Mouse (Mus musculus) midbrain, embryonic 10.5 days (tissue): Measurements from ENCODE around the gene Scyl1. TPM values are rescaled to one million over a fixed set of nuclear protein-coding genes. Genes with fewer than 3 reads are reported as not detected.
"Not testable (repeated sequence)": the region's sequence is repeated elsewhere in the genome, so short reads cannot be mapped to it uniquely, and the experiment has no call there.

Source experiments
- DNase-seq: peaks from one replicate; pipeline ENCODE4 v3.0.0-alpha.2; 2017; ENCODE audit warnings: low spot score
- H3K27ac ChIP-seq: fragments of 300-500 bp; sonication (generic); replicated peaks from 2 replicates; pipeline ENCODE4 v1.5.1; 2016; ENCODE audit warnings: mild to moderate bottlenecking
- H3K27me3 ChIP-seq: fragments of 300-500 bp; sonication (generic); 2 replicates; pipeline ENCODE4 v1.6.1; 2016; ENCODE audit warnings: low read depth, mild to moderate bottlenecking; ENCODE audit not compliant: poor library complexity, severe bottlenecking
- H3K36me3 ChIP-seq: fragments of 300-500 bp; sonication (generic); 2 replicates; pipeline ENCODE4 v1.6.1; 2016; ENCODE audit warnings: mild to moderate bottlenecking, moderate library complexity
- H3K4me1 ChIP-seq: fragments of 300-500 bp; sonication (generic); 2 replicates; pipeline ENCODE4 v1.6.1; 2016
- H3K4me3 ChIP-seq: fragments of 300-500 bp; sonication (generic); 2 replicates; pipeline ENCODE4 v1.5.1; 2016; ENCODE audit warnings: mild to moderate bottlenecking, moderate library complexity
- H3K9me3 ChIP-seq: fragments of 300-500 bp; sonication (generic); replicated peaks from 2 replicates; pipeline ENCODE4 v1.6.1; 2016; ENCODE audit warnings: mild to moderate bottlenecking
- WGBS: fragments of 180-500 bp; shearing (Covaris S2); methylation state at CpG from one replicate; pipeline ENCODE4 v1.1.7; 2016; 5-methylcytosine and 5-hydroxymethylcytosine counted together
- polyA plus RNA-seq: library from polyadenylated mRNA; unstranded; fragments of >200 nt; fragmentation: Nextera tagmentation; extraction: Ambion mirVana; gene quantifications from 2 replicates; pipeline ENCODE4 v1.2.1, GENCODE M21; 2016

Scyl1 gene
- polyA plus RNA-seq, 1 experiment from 2014 or later: 68.3 TPM

GRCm38 (mm10) chr19:5800632-5801431, 29.6 kb upstream of the Scyl1 start:
- no peaks in the 10 kb centered on the region for H3K27me3 ChIP-seq
- H3K36me3 ChIP-seq: peaks cover 53% of the 10 kb centered on the region
- H3K4me1 ChIP-seq: peaks cover 59% of the 10 kb centered on the region
- WGBS: under 1% methylated on average over 19 of the region's 19 CpGs
- H3K9me3 ChIP-seq: no peaks in the 10 kb centered on the region
- peak overlapping the region; percentile 100 for H3K27ac ChIP-seq
- H3K4me3 ChIP-seq: peak overlapping the region; percentile 99
- peak; percentile 63 for DNase-seq

DNA sequence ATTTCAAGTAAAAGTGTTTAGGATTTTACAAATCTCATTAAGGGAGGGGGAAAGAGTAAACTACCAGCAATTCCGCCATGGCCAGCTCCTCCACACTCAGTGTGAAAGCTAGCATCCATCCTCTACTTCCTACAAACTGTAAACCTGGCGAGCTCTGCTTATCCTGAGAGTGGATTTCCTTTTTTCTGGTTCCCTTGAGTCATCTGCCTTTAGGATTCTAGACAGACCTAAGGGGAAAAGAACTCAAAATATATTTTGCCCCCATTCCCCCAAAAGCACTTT, 29.1 kb upstream of the Scyl1 start:
- Histone ChIP-seq H3K4me3 (peak overlapping the region; percentile 99), H3K4me1 (peaks cover 60% of the 10 kb centered on the region), H3K36me3 (peaks cover 58% of the 10 kb centered on the region), H3K27me3 (no peaks in the 10 kb centered on the region), H3K27ac (peak overlapping the region; percentile 100), H3K9me3 (no peaks in the 10 kb centered on the region)
- DNase-seq: no peak
- WGBS: 1% methylated on average over 2 of the region's 2 CpGs

- Histone ChIP-seq H3K4me1 (peaks cover 60% of the 10 kb centered on the region), H3K27ac (peak overlapping the region; percentile 100), H3K4me3 (peak overlapping the region; percentile 99), H3K36me3 (peaks cover 63% of the 10 kb centered on the region), H3K27me3 (no peaks in the 10 kb centered on the region), H3K9me3 (no peaks in the 10 kb centered on the region)
- DNase-seq: no peak
- 3% methylated on average over 10 of the region's 10 CpGs for WGBS
Measured at GRCm38 (mm10) chr19:5799566-5800349, 28.5 kb upstream of the Scyl1 start.

GRCm38 (mm10) chr19:5798700-5799479, 27.7 kb upstream of the Scyl1 start:
- H3K36me3 ChIP-seq: peaks cover 66% of the 10 kb centered on the region
- peaks cover 56% of the 10 kb centered on the region for H3K4me1 ChIP-seq
- peak overlapping the region; percentile 99 for H3K4me3 ChIP-seq
- H3K27ac ChIP-seq: peak overlapping the region; percentile 100; the same call in 1 of the 2 replicates
- 27% methylated on average over 7 of the region's 7 CpGs for WGBS
- H3K27me3 ChIP-seq: no peaks in the 10 kb centered on the region
- no peaks in the 10 kb centered on the region for H3K9me3 ChIP-seq
- no peak for DNase-seq

- H3K4me3 ChIP-seq: peak overlapping the region; percentile 99
- no peak for DNase-seq
- 0 out of 2 replicates have a peak overlapping the region, but pooled peaks have one; percentile 24 for H3K27ac ChIP-seq
- H3K36me3 ChIP-seq: peaks cover 66% of the 10 kb centered on the region
- H3K4me1 ChIP-seq: peaks cover 44% of the 10 kb centered on the region
- no peaks in the 10 kb centered on the region for H3K9me3 ChIP-seq
- H3K27me3 ChIP-seq: no peaks in the 10 kb centered on the region
- WGBS: 56% methylated on average over 7 of the region's 7 CpGs
Measured at GRCm38 (mm10) chr19:5797381-5798111, 26.3 kb upstream of the Scyl1 start.

DNA sequence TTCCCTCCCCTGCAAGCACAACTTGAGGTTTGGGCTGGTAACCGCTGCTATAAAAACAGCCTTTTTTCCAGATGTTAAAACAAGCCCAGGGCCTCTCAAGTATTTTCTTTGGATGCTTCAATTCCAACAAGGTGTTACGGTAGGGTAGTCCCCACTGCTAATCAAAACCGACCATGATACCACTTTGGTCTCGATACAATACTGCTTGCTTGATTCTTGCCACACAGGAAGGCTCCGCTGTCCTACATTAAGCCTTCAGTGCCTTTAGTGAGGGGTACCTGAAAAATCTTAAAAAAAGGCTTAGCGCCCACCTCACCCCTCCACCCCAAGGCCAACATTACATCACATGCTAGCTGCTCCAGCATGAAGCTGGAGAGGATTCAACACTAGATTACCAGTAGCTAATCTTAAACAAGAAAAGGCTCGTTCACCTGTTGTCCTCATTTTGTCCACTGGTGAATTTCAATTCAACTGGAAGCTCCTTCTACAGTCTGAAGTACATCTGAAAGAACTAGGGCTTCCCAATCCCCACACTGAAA, 25.4 kb upstream of the Scyl1 start:
- H3K36me3 ChIP-seq: peaks cover 66% of the 10 kb centered on the region
- peak overlapping the region; percentile 99 for H3K4me3 ChIP-seq
- H3K9me3 ChIP-seq: no peaks in the 10 kb centered on the region
- H3K27ac ChIP-seq: no peak overlapping the region
- peaks cover 44% of the 10 kb centered on the region for H3K4me1 ChIP-seq
- DNase-seq: no peak
- 86% methylated on average over 7 of the region's 7 CpGs for WGBS
- no peaks in the 10 kb centered on the region for H3K27me3 ChIP-seq

GRCm38 (mm10) chr19:5795668-5796572, 24.7 kb upstream of the Scyl1 start:
- H3K9me3 ChIP-seq: no peaks in the 10 kb centered on the region
- H3K36me3 ChIP-seq: peaks cover 64% of the 10 kb centered on the region
- H3K27ac ChIP-seq: no peak overlapping the region
- peak overlapping the region; percentile 99 for H3K4me3 ChIP-seq
- peaks cover 44% of the 10 kb centered on the region for H3K4me1 ChIP-seq
- H3K27me3 ChIP-seq: no peaks in the 10 kb centered on the region
- DNase-seq: no peak
- WGBS: 83% methylated on average over 11 of the region's 11 CpGs

DNA sequence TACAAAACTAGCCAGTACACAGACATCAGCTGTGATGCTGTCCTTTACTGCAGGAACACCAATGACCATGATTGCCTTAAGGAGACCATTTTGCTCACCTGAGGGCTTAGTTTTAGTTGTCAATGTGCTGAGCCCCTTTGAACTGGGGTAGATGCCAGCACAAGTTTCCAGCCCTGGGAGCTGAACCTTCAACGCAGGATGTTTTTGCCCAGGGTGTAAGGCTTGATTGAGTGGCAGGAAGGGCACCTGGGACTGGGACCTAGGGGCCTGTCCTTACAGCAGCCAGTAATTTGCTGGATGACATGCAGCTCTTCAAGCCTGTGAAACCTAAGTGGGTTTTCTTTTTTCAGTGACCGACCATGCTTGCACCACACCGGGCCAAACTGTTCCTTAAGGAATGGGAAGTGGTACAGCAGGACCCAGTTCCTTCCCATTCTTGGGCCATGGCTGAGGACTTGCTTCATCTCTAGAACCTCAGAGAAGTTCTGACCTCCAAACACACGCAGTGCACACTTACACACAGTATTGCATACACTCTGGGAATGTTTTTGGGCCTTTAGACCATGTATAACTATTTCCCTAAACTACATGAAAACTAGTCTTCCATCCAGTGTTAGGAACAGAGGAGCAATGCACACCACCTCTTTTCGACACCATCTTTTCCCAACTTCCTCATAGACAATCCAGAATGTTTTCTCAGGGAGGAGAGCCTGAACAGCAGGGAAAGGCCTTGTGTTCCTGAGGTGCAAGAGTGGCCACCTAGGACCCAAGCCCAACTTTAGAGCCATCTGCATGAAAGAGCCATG, 23.8 kb upstream of the Scyl1 start:
- no peak overlapping the region for H3K27ac ChIP-seq
- peaks cover 44% of the 10 kb centered on the region for H3K4me1 ChIP-seq
- no peaks in the 10 kb centered on the region for H3K9me3 ChIP-seq
- H3K36me3 ChIP-seq: peaks cover 55% of the 10 kb centered on the region
- H3K27me3 ChIP-seq: no peaks in the 10 kb centered on the region
- H3K4me3 ChIP-seq: peak overlapping the region; percentile 22; the same call in 1 of the 2 replicates
- DNase-seq: peak; percentile 53
- WGBS: 42% methylated on average over 5 of the region's 5 CpGs

- H3K9me3 ChIP-seq, H3K27me3 ChIP-seq, DNase-seq: not testable (repeated sequence)
- WGBS: 53% methylated on average over 7 of the region's 7 CpGs
- H3K36me3 ChIP-seq: peaks cover 46% of the 10 kb centered on the region
- peak overlapping the region; percentile 46; the same call in 1 of the 2 replicates for H3K27ac ChIP-seq
- peaks cover 44% of the 10 kb centered on the region for H3K4me1 ChIP-seq
- H3K4me3 ChIP-seq: peak overlapping the region; percentile 22; the same call in 1 of the 2 replicates
Measured at GRCm38 (mm10) chr19:5793917-5794770, 22.9 kb upstream of the Scyl1 start.

DNA sequence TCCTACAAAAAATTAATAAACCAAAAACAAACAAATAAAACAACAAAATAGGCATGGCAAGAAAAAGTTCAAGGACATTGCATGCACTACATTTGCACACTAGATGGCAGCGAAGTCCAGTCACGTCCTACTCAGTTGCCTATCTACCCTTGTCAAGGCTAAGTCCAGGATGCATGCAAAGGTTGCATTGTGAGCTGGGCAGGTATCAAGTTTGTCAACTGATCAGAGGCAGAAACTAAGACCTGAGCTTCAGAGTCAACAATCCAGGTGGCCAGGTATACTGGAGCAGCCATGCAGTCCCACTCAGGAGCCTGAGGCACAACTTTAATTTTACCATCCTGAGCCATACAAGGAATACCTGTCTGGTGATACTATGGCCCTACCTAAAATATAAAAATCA, 21.9 kb upstream of the Scyl1 start:
- DNase-seq: no peak
- H3K4me3 ChIP-seq: no peak overlapping the region
- peaks cover 36% of the 10 kb centered on the region for H3K36me3 ChIP-seq
- WGBS: 11% methylated on average over 2 of the region's 2 CpGs
- H3K27me3 ChIP-seq: no peaks in the 10 kb centered on the region
- H3K9me3 ChIP-seq: no peaks in the 10 kb centered on the region
- no peak overlapping the region for H3K27ac ChIP-seq
- H3K4me1 ChIP-seq: peaks cover 38% of the 10 kb centered on the region
